Comparison of ENCODE assay signal across 8 mouse cellular contexts in genomic region chr9:115043881-115044770, GRCm38 (mm10).
DNase-seq lines count a peak whose midpoint lies in the region; TF ChIP-seq lines count a peak whose summit lies in the region.

No protein-coding gene starts in this region.

- TF ChIP-seq CTCF in layer of hippocampus, adult 2 months (conservative IDR thresholded peaks at IDR 0.05): peak; percentile 61

- DNase-seq in adrenal gland, postnatal 14 days: peak; percentile 45
- no peak for DNase-seq in adrenal gland, postnatal 10 days
- no peak for DNase-seq in layer of hippocampus, adult 2 months (ENCODE audit: low spot score in 2 of 2)
- DNase-seq in layer of hippocampus, adult 11-12 months (ENCODE audit: low spot score): no peak
- peak; percentile 16 for DNase-seq in thymus, postnatal 14 days
- DNase-seq in thymus, postnatal 36 days: no peak
- peak; percentile 81 for DNase-seq in splenic B cell, adult 2 months (ENCODE audit: low read depth, low spot score)
- no peak for DNase-seq in gastrocnemius, adult 8-10 months (ENCODE audit: low spot score in 2 of 2)

- H3K27me3 ChIP-seq in splenic B cell, adult 2 months (ENCODE audit: control insufficient read depth, insufficient read depth, low read length, poor library complexity, severe bottlenecking): no peaks in the 10 kb centered on the region

- no peak overlapping the region for H3K4me3 ChIP-seq in layer of hippocampus, adult 2 months

- H3K36me3 ChIP-seq in splenic B cell, adult 2 months (ENCODE audit: control insufficient read depth, insufficient read depth, low read length, poor library complexity, severe bottlenecking): no peaks in the 10 kb centered on the region

- H3K27ac ChIP-seq in layer of hippocampus, adult 2 months: no peak overlapping the region

Comparison
In these comparisons a context has a peak if more than half of its experiments do, and no peak if none do; other contexts are left out.
1. DNase-seq: peak in adrenal gland, postnatal 14 days (single experiment), thymus, postnatal 14 days (single experiment) and splenic B cell, adult 2 months (single experiment); none in adrenal gland, postnatal 10 days (single experiment), layer of hippocampus, adult 2 months (0 of 2), layer of hippocampus, adult 11-12 months (single experiment), thymus, postnatal 36 days (0 of 2) and gastrocnemius, adult 8-10 months (0 of 2).